Mouse (Mus musculus) small intestine, adult 2 months (tissue): Measurements from ENCODE around the gene Zfp580. TPM values are rescaled to one million over a fixed set of nuclear protein-coding genes. Genes with fewer than 3 reads are reported as not detected.
"Not testable (repeated sequence)": the region's sequence is repeated elsewhere in the genome, so short reads cannot be mapped to it uniquely, and the experiment has no call there.

ENCODE experiments used
- H3K27ac ChIP-seq: fragments of 200-500 bp; 2 replicates; pipeline ENCODE4 v1.5.1; 2012; ENCODE audit warnings: low read depth, low read length, control low read depth, inconsistent platforms; ENCODE audit not compliant: insufficient read depth
- H3K27me3 ChIP-seq: fragments of 200-500 bp; 2 replicates; pipeline ENCODE4 v1.6.1; 2012; ENCODE audit warnings: mild to moderate bottlenecking, moderate library complexity, low read length, inconsistent platforms; ENCODE audit not compliant: control insufficient read depth, insufficient read depth
- H3K36me3 ChIP-seq: fragments of 200-500 bp; 2 replicates; pipeline ENCODE4 v1.6.1; 2012; ENCODE audit warnings: mild to moderate bottlenecking, low read length, control low read depth, inconsistent platforms; ENCODE audit not compliant: control insufficient read depth, insufficient read depth
- H3K4me1 ChIP-seq: fragments of 200-500 bp; 2 replicates; pipeline ENCODE4 v1.6.1; 2012; ENCODE audit warnings: low read length, inconsistent platforms, mixed read lengths; ENCODE audit not compliant: control insufficient read depth, insufficient read depth, insufficient read length
- H3K4me3 ChIP-seq: fragments of 200-500 bp; 2 replicates; pipeline ENCODE4 v1.5.1; 2012; ENCODE audit warnings: low read depth, mild to moderate bottlenecking, control low read depth, inconsistent platforms, low read length, moderate library complexity
- CTCF ChIP-seq: fragments of 200-500 bp; IDR thresholded peaks from 2 replicates; pipeline ENCODE4 v1.5.1; 2012; ENCODE audit warnings: low read depth, mild to moderate bottlenecking, control low read depth, inconsistent platforms, low read length, moderate library complexity, mixed read lengths; ENCODE audit not compliant: insufficient replicate concordance, insufficient read length; ENCODE audit errors: extremely low read depth
- POLR2A ChIP-seq: fragments of 200-500 bp; IDR thresholded peaks from 2 replicates; pipeline ENCODE4 v1.6.1; 2012; ENCODE audit warnings: low read depth, mild to moderate bottlenecking, control low read depth, inconsistent platforms, low read length, moderate library complexity
- WGBS: fragments of 180-500 bp; shearing (Covaris S2); methylation state at CpG from one replicate; pipeline ENCODE4 v1.1.7; 2018; 5-methylcytosine and 5-hydroxymethylcytosine counted together
- polyA plus RNA-seq: library from polyadenylated mRNA; depleted of rRNA; stranded (reverse); fragments of >200 nt; gene quantifications from 2 replicates; pipeline ENCODE4 v1.2.3, GENCODE M21; 2012

Zfp580 gene
- polyA plus RNA-seq, 1 experiment: 17.6 TPM

- peak overlapping the region; percentile 98; the same call in 1 of the 2 replicates for H3K4me3 ChIP-seq
- 14% methylated on average over 3 of the region's 3 CpGs for WGBS
- no peaks in the 10 kb centered on the region for H3K27me3 ChIP-seq
- H3K4me1 ChIP-seq: peaks cover 4% of the 10 kb centered on the region; the same call in 1 of the 2 replicates
- peak overlapping the region; percentile 96 for H3K27ac ChIP-seq
- H3K36me3 ChIP-seq: peaks cover 24% of the 10 kb centered on the region
- TF ChIP-seq POLR2A (no peak), CTCF (no peak)
Observed at GRCm38 (mm10) chr7:5016057-5016456, 35.3 kb upstream of the Zfp580 start.

- TF ChIP-seq CTCF (no peak), POLR2A (no peak)
- Histone ChIP-seq H3K4me1 (peaks cover 4% of the 10 kb centered on the region; the same call in 1 of the 2 replicates), H3K36me3 (peaks cover 16% of the 10 kb centered on the region), H3K4me3 (no peak overlapping the region), H3K27me3 (no peaks in the 10 kb centered on the region), H3K27ac (no peak overlapping the region)
- 96% methylated on average over 2 of the region's 2 CpGs for WGBS
Observed at GRCm38 (mm10) chr7:5016920-5017319, 34.4 kb upstream of the Zfp580 start.

DNA sequence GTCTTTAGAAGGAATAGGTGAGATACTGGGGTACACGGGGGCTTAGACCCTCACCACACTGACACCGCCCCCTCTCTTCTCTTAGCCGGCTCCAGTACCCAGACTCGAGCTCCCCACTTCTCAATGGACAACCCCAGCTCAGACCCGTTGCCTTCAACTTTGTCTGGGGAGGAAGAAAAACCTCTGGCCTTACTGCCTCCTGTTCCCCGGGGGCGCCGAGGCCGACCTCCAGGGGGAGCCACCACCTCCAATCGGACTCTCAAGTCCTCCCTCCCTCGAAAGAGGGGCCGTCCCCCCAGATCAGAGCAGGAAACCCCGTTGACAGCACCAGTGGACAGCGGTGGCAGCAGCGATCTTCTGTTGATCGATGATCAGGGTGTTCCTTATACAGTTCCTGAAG, 34.0 kb upstream of the Zfp580 start:
- WGBS: 91% methylated on average over 16 of the region's 16 CpGs
- Histone ChIP-seq H3K27ac (no peak overlapping the region), H3K27me3 (no peaks in the 10 kb centered on the region), H3K36me3 (peaks cover 18% of the 10 kb centered on the region), H3K4me1 (peaks cover 4% of the 10 kb centered on the region; the same call in 1 of the 2 replicates), H3K4me3 (no peak overlapping the region)
- TF ChIP-seq POLR2A: no peak
- TF ChIP-seq CTCF: no peak

- H3K36me3 ChIP-seq: peaks cover 16% of the 10 kb centered on the region
- no peaks in the 10 kb centered on the region for H3K27me3 ChIP-seq
- no peak overlapping the region for H3K27ac ChIP-seq
- no peak overlapping the region for H3K4me3 ChIP-seq
- WGBS: 96% methylated on average over 21 of the region's 21 CpGs
- H3K4me1 ChIP-seq: peaks cover 4% of the 10 kb centered on the region; the same call in 1 of the 2 replicates
- TF ChIP-seq CTCF: no peak
- no peak for TF ChIP-seq POLR2A
Observed at GRCm38 (mm10) chr7:5017931-5018330, 33.4 kb upstream of the Zfp580 start.

- H3K4me1 ChIP-seq, H3K27me3 ChIP-seq: not testable (repeated sequence)
- H3K4me3 ChIP-seq: 0 out of 2 replicates have a peak overlapping the region, but pooled peaks have one; percentile 17
- WGBS: 12% methylated on average over 8 of the region's 8 CpGs
- H3K36me3 ChIP-seq: peaks cover 18% of the 10 kb centered on the region
- H3K27ac ChIP-seq: peak overlapping the region; percentile 92; the same call in 1 of the 2 replicates
Observed at GRCm38 (mm10) chr7:5019576-5019975, 31.8 kb upstream of the Zfp580 start.

- H3K36me3 ChIP-seq: peaks cover 18% of the 10 kb centered on the region
- H3K27ac ChIP-seq: peak within 1 kb of the TSS; percentile 92
- H3K4me3 ChIP-seq: peak within 1 kb of the TSS; percentile 72
- under 1% methylated on average over 49 of the region's 49 CpGs for WGBS
- TF ChIP-seq POLR2A: peak; percentile 83
- no peak for TF ChIP-seq CTCF
- no peaks in the 10 kb centered on the region for H3K27me3 ChIP-seq
- peaks cover 4% of the 10 kb centered on the region; the same call in 1 of the 2 replicates for H3K4me1 ChIP-seq
Observed at GRCm38 (mm10) chr7:5020000-5020681, 31.2 kb upstream of the Zfp580 start, which contains the start of the genes Zfp865 and Ccdc106. TSS of gene Zfp865 (plus strand) at chr7:5020376. TSS of gene Ccdc106 (plus strand) at chr7:5020553.

GRCm38 (mm10) chr7:5020685-5021084, 30.7 kb upstream of the Zfp580 start:
- Histone ChIP-seq H3K27ac (peak overlapping the region; percentile 49), H3K4me3 (peak overlapping the region; percentile 72), H3K27me3 (no peaks in the 10 kb centered on the region), H3K4me1 (peaks cover 4% of the 10 kb centered on the region; the same call in 1 of the 2 replicates), H3K36me3 (peaks cover 18% of the 10 kb centered on the region)
- TF ChIP-seq POLR2A (no peak), CTCF (no peak)
- WGBS: 0% methylated on average over 15 of the region's 15 CpGs
